Mouse (Mus musculus) stomach, postnatal 0 days (tissue): ENCODE measurements around the gene Acaca.
A peak's percentile ranks its signal among the peaks of the same experiment; 100 is the strongest.

ENCODE experiments used
- CTCF ChIP-seq: IDR thresholded peaks from 2 replicates; pipeline ENCODE4 v1.5.1; 2016; ENCODE audit warnings: antibody characterized with exemption, low read depth, mild to moderate bottlenecking, moderate library complexity
- EP300 ChIP-seq: optimal IDR thresholded peaks from 2 replicates; pipeline ENCODE3; 2016; ENCODE audit warnings: antibody characterized with exemption

DNA sequence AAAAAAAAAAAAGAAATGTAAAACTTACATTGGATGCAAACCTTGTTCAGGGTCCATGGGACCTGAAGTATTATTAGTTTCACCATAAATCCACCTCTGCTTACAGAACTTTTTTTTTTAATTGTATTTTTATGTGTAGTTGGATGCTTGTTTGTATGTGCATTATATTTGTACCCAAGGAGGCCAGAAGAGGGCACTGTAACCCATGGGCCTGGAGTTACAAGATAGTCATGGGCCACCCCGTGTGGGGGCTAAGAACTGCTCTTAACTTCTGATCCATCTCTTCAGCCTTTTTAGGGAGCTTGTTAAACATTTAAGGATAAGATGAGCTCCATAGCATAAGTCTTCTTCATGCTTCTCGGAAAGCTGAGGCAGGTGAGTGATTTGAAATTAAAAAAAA lies 21.4 kb downstream of the Acaca start:
- TF ChIP-seq CTCF = peak; percentile 52
- TF ChIP-seq EP300 = no peak
